Mouse (Mus musculus) frontal cortex, postnatal 10 days (tissue): ENCODE measurements at regions not wholly inside any gene's neighbourhood (a gene's known extent, or its start where the extent isn't known, plus 50 kb on each side); places are given as distances from the start of the nearest gene placed in this dataset.
"Not testable (repeated sequence)": the region's sequence is repeated elsewhere in the genome, so short reads cannot be mapped to it uniquely, and the experiment has no call there.

Source experiments
- DNase-seq, 2 experiments: peaks; one replicate each; pipeline ENCODE4 v3.0.0; 2022; ENCODE audit warnings: low spot score in 2 of 2, mixed read lengths in 1 of 2

GRCm38 (mm10) chr13:61957197-61957596 lies 172.5 kb upstream of the Zfp808 start:
- not testable (repeated sequence) for DNase-seq

DNA sequence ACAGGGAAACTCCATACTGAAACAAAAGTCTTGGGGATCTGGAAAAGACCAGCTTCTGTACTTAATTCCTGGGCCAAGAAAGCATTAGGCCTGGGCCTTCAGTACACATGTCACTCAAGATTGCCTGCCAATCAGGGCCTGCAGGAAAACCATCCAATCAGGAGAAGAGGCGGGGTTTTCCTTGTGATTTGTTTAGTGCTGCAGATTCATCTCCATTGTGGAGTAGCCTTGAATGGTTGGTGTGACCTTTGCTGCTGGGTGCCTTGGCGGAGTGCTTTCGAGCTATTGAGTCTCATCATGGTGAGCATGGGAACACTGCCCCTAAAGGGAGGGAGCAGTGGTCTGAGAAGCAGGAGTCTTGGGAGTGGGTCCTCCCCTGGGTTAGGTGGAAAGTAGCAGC lies 150.8 kb upstream of the Zfp808 start:
- not testable (repeated sequence) for DNase-seq

DNA sequence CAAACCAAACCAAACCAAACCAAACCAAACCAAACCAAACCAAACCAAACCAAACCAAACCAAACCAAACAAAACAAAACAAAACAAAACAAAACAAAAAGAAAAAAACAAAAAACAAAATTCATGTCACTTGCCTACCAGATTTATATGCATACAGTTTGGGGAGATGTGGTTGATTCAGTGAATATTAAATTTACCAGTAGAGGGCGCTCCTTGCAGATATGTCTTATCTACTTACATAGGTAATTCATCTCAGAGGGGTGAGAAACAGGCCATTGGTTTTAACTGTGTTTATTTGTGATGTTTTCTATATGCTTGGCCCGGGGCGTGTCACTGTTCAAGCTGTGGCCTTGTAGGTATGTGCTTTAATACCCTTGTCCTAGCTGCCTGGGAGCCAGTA lies 133.2 kb upstream of the Zfp808 start:
- not testable (repeated sequence) for DNase-seq

GRCm38 (mm10) chr13:61998803-61999202 lies 130.9 kb upstream of the Zfp808 start:
- DNase-seq: not testable (repeated sequence)

- DNase-seq: peak in 1 of 2 experiments; percentile 5
Measured at GRCm38 (mm10) chr13:62007321-62007720, 122.4 kb upstream of the Zfp808 start.

- DNase-seq: peak; percentile 4 to 11
Measured at GRCm38 (mm10) chr13:62015424-62016167, 114.1 kb upstream of the Zfp808 start.

GRCm38 (mm10) chr13:62016168-62016502 lies 113.6 kb upstream of the Zfp808 start:
- DNase-seq: not testable (repeated sequence)

- DNase-seq: not testable (repeated sequence)
Measured at GRCm38 (mm10) chr13:62037646-62038045, 92.0 kb upstream of the Zfp808 start.

DNA sequence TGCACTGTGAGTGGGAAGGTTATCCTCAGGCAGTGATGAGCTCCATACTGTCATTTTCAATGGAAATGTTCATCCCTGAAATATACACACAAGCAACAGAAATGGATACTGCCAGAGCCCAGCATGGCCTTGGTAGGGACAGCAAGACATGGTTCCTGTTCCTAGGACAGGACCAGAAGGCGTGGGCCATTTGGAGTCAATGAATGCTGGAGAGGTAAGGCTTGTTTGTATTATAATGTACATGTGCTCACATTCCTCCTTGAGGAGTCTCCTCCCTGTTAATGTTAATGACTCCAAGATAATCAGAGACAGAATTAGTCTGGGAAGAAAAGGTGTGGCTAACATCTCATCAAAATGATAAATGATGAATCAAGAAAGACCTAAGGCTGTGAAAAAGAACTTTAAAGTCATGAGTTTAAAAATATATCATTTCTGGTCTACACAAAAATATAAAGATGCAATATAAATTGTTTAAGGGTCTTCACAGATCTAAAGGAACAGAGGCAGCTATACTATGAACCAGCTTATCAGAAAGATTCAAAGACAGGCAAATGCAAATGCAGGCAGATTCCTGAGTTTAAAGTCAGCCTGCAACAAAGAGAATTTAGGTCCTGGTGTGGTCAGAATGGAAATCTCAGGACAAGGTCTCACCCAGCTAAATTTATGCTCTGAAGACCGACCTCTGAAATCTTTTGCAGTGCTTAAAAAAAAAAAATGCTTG lies 51.6 kb upstream of the Zfp808 start:
- DNase-seq: not testable (repeated sequence)

- DNase-seq: not testable (repeated sequence)
Measured at GRCm38 (mm10) chr13:62078893-62079292, 50.8 kb upstream of the Zfp808 start.
